Mouse (Mus musculus): ENCODE measurements around the gene Siva1. TPM values are rescaled to one million over a fixed set of nuclear protein-coding genes. Genes with fewer than 3 reads are reported as not detected.

The Siva1 gene
- 34.8 and 46.0 TPM in 2 replicates for total RNA-seq (2021)
- long read RNA-seq, transcript Siva1-201 (4 exons, 924 nt), result major isoform, 25 of 36 reads
- long read RNA-seq, partial matches to known transcripts, result 4 of 36 reads
- long read RNA-seq, other reads (novel, unspliced or antisense), result 1 of 36 reads

DNA sequence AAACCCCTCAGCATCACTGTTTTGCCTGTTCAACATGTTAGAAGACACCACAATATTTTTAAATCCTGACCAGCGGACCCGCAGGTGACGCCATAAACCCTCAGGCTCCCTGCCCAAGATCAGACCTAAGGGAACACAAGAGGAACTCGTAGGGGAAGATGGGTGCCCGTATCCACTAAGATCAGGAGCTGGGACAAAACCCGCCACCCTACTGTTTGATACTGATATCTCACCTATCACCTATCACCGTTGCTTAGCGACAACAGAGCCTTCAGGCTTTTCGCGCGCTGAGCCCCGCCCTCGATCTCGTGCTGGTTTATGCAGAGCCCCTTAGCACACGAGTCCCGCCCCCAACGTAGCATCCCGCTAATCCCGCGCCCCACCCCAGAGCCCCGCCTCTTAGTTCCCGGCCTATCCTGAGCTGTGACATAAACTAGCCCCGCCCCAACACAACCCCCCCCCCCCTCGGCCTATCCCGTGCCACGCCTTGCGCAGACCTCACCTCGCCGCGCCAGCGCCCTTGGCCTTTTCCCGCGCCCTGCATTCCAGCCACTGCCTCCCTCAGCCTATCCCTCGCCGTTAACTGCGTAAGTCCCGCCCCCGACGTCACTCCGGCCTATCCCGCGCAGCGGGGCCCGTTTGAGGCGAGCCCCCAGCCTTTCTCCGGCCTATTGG is at the start of gene Siva1:
Siva1 (plus strand) TSS at position 500 of the 675 bp plus-strand sequence.
- DNase-seq, result peak; percentile 100

DNA sequence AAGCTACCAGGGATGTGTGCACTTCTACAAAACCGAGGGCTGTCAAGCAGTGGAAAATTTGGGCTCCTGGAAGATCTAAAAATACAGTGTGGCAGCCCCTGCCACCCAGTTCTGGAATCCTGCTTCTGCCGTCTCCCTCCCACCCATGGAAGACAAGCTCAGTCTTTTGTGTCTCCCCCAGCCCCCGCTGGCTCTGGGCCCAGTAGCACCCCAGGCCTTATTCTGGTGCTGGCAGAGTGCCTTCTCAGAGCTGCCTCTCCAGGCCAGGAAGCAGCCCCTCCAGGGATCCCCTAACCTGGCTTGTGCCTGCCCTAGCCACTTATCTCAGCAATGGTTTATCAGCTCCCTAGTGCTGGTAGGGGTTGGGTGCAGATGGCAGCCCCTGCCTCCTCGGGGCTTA is 49.5 kb upstream of the Siva1 start:
- DNase-seq, result no peak

DNA sequence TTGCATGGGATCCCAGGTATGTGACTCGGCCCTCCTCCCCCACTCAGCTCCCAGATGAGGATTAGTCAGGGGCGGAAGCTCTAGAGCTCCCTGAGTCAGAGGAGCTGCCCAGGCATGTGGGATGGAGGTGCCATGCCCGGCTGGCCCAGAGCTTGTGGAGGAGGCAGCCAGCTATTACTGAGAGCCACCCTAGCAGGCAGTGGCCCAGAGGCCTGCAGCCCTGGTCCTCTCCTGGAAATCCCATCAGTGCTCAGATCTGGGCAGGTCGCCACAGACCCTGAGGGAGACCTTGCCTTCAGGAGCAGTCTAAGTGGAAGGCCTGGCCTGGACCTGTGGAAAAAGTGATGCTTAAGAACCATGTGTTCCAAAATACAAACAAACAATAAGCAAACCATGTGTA is 48.9 kb upstream of the Siva1 start:
- DNase-seq, result peak; percentile 52

DNA sequence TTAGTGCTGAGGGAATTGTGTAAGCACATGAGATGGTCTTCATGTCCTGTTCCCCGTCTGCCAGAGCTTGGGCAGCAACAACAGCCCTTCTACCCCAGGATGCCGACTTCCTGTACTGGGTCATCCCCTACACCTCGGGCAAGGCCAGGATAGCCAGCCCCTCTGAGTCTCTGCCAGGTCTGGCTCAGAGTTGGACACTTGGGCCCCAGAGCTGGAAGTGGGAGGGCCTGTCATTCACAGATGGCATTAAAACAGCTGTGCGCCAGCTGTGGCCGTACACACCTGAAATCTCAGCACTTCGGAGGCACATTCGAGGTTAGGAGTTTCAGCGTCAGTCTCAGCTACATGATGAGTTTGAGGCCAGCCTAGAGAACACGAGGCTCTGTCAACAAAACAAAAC is 48.0 kb upstream of the Siva1 start:
- no peak for DNase-seq

DNA sequence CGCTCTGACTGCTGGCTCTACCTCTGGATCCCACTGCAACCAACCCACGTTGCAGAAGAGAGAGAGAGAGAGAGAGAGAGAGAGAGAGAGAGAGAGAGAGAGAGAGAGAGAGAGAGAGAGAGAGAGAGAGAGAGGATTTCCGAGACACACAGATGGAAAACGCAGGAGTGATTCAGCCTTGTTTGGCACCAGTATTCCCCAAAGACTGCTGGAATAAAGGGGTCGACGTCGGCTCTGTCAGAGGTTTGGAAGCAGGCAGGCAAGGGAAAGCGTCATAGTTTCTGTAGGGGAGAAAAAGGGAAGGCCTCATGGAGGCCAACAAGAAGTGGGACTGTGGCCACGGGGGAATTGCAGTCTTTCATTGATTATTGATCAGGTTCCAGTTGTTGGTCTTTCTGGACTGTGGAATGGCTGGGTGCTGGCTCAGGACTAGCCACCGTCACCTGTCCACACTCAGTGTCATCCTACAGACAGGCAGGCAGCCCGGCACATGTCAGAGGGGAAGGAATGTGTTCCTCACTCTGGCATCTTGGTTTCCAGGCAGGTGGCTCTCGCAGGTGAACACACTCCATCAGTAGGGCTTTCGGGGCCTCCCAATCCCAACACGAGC is 47.5 kb upstream of the Siva1 start:
- no peak for DNase-seq

DNA sequence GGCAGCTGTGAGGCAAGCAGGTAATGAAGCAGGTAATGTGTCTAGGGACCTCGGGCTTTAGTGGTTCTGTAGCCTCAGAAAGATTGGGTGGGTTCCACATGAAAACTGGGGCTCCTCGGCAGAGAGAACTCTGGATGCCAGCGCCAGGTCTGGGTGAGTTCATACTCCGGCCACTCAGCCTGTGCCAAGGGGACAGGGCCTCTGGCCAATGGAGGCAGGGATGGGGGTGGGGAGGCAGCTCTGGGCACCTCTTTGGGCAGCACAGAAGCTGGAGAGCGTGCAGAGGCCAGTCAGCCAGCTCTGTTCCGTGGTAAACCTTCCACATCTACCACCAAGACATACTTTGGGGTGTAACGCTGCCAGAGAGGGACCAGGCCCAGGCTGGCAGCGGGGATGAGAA is 46.9 kb upstream of the Siva1 start:
- peak; percentile 56 for DNase-seq

DNA sequence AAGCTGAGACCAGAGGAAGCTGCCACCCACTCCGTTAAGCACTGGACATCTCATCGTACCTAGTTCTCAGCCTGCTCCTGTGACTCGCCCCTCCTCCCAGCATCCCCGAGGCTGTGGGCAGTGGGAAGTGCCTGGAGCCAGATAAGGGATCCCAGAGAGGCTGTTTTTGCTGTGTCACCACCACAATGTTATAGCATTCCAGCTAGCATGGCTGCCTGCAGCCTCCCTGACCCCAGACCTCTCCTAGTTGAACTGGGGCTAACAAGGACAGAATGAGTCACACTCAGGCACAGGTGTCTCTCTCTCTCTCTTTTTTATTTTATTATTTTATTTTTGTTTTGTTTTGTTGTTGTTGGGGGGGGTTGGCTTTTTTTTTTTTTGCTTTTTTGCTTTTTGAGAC is 45.3 kb upstream of the Siva1 start:
- DNase-seq, result no peak

DNA sequence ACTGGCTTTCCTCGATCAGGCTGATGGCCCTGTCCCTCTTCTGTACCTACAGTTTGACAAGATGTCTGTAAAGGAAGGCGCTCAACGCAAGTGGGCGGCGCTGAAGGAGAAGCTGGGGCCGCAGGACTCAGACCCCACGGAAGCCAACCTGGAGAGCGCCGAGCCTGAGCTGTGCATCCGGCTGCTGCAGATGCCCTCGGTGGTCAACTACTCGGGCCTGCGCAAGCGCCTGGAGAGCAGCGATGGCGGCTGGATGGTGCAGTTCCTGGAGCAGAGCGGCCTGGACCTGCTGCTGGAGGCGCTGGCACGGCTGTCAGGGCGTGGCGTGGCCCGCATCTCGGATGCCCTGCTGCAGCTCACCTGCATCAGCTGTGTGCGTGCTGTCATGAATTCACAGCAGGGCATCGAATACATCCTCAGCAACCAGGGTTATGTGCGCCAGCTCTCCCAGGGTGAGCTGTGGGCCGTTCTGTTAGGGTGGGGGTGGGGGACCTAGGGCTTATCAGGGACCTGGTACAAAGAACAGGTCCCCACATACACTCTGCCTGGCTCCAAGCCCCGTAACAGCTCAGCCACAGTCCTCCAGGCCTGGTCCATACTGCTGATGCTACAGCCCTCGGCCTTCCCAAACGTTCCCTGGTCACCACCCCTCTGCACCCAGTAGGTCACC is 44.4 kb upstream of the Siva1 start:
- no peak for DNase-seq

DNA sequence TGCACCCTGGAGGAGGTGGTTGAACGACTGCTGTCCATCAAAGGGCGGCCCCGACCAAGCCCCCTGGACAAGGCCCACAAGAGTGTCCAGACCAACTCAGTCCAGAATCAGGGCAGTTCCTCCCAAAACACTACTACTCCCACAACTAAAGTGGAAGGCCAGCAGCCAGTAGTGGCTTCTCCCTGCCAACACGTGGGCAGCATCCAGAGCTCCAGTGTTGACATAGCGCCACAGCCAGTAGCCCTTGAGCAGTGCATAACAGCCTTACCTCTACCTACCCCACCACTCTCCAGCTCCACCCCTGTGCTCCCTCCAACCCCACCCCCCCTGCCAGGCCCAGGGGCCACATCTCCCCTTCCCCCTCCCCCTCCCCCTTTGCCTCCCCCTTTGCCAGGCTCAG is 40.5 kb upstream of the Siva1 start:
- DNase-seq, result no peak

DNA sequence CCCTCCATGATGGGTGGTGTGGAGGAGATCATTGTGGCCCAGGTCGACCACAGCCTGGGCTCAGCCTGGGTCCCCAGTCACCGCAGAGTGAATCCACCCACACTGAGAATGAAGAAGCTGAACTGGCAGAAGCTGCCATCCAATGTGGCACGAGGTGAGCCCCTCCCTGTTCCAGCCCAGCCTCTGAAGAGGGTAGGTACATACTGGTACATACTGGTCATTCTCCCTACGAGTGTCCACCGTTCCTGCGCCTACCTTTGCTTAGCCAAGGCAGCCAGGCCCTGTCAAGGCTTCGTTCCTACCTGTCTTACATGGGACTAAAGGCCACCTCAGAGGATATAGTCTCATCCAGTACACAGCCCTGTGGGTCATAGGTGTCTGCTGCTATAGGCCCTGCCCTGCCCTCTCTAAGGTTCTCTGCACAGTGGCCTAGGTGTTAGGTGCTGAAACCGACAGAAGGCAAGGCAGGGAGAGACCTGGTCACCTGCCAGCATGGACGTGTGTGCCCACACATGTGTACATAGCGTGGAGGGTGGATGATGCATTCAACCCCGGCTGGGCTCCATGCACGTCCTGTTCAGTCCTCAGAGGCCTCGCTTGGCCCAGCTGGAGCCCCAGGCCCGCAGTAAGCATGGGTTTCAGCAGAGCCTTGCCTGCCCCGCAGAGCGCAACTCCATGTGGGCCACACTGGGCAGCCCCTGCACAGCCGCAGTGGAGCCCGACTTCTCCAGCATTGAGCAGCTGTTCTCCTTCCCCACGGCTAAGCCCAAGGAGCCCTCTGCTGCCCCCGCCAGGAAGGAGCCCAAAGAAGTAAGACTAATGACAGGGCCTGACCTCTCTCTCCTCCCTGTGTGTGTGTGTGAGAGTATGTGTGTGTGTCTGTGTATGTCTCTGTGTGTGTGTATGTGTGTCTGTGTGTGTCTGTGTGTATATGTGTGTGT is 39.5 kb upstream of the Siva1 start:
- DNase-seq, result no peak

DNA sequence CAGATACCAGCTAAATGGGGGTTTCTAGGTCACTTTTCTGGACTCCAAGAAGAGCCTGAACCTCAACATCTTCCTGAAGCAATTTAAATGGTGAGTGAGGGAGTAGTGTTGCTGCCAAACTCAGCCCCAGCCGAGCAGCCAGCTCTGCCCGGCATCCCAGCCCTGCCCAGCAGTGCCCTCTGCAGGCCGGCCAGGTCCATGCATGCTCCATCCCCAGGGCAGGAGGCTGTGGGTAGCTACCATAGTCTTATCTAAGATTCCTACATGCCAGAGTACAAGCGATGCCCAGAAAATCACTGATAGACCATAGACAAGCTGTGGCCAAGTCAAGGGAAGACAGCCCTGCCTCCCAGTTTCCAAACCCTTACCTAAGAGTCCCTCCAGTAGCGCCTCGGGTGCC is 38.7 kb upstream of the Siva1 start:
- peak; percentile 85 for DNase-seq

DNA sequence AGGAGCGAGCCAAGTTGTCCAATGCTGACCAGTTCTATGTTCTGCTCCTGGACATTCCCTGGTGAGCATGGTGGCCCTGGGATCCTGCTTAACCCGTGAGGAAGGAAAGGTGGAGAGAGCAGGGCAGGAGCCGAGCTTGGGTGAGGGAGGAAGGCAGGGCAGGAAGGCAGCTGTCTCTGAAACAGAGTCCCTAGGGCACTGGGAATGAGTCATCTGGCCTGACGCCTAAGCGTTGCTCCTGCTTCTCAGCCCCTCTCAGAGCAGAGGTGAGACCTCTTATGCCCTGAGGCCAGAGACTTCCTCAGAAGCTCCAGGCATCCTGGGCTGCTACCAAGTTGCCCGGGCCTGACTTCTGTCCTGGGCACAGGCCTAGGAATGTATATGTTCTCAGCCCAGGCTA is 37.5 kb upstream of the Siva1 start:
- DNase-seq, result no peak

DNA sequence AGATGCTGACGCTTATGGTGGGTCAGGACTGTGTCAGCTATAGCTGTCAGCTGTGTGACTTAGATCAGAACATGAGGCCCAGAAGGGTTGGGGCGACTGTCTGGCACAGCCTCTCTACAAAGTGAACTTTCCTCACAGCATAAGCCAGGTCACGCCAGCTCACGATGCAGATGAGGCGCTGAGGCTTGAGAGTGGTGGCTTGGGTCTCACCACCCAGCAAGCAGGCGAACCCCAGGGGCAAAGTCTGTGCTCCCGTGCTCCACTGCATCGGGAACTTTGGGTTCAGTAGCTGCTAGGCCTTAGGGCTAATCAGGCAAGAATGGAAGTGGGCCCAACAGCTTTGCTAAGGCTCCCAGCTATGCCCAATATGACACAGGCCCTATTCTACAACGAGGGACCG is 35.4 kb upstream of the Siva1 start:
- DNase-seq, result no peak

DNA sequence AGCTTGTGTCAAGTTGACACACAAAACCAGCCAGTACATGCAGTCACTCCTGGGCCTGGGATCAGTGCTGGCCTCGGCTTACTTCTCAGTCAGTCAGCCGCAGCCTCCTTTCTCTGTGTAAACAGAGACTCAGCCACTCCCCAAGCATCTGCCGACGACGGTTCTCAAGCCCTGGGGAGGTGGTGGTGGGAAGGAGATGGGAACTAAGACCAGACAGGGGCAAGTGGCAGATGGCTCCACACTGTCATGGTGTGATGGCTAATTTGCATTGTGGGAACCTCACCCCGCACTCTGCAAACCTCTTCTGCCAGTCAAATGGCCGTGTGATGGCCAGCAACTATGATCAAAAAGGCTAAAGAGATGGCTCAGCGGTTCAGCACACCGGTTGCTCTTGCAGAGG is 27.8 kb upstream of the Siva1 start:
- no peak for DNase-seq

DNA sequence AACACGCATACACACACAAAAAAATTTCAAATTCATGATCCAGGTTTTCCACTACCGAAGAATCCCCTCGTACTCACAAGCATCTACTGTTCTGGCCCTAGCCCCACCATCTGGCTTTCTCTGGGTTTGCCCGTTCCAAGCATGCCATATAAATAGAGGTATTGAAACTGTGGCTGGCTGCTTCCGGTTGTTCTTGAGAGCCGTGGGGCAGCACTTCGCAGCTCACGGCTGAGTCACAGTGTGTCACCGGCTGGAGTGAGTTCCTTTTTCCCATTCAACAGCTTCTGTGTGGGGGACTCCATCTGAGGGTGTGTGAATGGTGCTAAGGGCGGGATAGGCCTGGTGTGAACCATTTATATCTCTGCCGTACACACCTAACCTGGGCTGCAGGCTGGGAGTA is 27.3 kb upstream of the Siva1 start:
- peak; percentile 42 for DNase-seq

DNA sequence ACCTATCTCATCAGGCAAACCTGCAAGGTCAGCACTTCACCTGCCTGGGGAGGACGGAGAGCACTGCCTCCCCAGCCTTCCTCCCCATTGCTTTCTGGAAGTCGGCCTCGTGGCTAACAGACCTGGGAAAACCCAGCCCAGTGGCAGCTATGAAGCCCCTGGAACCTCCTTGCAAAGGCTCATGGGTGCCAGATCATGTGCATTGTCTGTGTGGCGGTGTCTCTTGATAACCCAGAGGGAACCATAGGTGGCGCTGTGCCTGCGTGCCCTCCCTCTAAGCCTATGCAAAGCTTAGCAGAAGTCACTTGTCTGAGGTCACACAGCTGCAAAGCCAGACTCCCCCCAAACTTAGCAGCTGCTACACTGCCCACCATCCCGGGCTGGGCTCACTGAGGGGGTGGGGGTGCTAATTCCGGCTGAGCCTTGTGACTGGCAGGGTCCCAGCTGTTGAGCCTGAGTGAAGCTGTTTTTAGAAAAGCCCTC is 26.5 kb upstream of the Siva1 start:
- peak; percentile 64 for DNase-seq

DNA sequence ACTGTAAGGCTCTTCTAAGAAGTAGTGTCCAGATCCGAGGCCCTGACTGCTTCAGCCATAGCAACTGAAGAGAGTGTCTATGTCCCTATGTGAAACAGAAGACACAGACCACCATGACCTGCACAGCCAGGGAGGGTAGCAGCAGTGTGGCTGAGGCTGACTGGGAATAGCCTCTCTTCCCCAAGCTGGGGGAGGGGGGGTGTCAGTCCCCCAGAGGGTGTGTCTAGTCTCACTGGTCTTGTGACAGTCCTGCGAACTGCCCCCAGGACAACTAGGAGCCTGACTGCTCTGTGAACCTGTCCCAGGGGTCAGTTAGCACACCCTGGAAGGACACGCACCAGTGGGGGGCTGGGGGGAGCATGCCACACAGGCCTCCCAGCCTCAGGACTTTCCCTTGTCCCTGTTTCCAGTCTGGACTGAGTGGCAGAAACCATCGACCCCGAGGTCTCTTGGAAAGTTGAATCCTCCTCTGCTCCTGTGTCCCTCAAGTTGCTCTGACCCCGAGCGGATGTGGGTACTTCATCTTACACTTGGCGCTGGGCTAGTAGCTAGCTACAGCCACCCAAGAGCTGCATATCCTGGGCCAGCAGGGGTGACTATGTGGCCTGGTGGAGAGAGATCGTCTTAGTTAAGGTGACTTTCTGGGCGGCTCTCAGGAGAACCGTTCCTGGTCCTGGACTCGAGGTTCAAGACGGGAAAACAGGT is 25.3 kb upstream of the Siva1 start:
- no peak for DNase-seq

DNA sequence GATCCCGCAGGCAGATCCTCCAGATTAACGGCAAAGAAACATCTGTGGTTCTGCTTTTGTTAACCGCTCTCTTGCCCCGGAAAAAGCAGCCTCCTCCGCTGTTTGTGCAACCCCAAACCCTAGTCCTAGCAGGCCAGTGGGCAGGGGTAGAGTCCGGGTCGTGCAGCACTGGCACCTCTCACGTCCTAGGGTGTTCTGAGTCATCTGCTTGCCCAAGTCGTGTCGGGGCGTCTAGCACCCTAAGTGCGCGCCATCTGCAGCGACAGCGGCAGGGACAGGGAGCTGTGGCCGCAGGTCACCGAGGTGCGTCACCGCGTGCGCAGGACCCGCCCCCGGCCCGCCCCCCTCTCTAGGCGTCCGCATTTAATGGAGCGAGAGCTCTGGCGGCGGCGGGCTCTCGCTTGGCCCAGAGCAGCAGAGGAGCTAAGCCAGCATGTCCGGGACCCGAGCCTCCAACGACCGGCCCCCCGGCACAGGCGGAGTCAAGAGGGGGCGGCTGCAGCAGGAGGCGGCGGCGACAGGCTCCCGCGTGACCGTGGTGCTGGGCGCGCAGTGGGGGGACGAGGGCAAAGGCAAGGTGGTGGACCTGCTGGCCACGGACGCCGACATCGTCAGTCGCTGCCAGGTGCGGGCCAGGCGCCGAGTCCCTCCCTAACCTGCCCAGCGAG is 24.7 kb upstream of the Siva1 start, which contains the start of gene Adssl1:
Adssl1 (plus strand) TSS at position 360 of the 668 bp plus-strand sequence.
- peak; percentile 73 for DNase-seq

DNA sequence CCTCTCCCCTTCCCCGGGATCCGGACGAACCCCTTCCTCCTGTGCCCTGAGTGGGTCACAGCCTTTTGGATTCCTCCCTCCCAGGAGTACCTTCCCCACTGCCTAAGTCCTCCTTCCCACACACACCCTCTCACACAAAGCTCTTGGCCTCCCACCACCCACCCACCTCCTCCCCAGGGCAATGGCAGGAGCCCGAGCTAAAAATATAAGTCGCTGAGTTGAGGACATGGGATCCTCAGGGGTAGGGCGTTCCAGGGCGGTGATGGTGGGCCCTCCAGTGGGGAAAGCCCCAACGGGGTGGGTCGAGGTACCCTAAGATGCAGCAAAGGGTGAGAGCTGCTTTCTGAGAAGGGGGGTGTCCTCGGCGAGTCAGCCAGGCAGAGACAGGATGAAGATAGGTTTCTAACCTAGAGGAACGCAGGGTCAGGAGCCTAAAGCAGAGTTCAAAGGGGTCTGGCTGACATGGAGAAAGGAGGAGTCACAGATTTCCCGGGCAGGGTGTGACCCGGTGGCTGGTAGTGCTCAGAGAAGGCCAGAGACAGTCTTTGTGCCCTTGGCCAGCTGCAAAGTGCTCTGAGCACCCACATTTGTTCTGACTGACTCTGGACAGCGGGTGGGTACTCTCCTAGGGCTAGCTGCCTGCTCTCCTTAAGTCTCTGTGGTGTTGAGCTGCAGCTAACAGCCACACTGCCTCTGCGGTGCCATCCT is 24.0 kb upstream of the Siva1 start:
- DNase-seq, result no peak

DNA sequence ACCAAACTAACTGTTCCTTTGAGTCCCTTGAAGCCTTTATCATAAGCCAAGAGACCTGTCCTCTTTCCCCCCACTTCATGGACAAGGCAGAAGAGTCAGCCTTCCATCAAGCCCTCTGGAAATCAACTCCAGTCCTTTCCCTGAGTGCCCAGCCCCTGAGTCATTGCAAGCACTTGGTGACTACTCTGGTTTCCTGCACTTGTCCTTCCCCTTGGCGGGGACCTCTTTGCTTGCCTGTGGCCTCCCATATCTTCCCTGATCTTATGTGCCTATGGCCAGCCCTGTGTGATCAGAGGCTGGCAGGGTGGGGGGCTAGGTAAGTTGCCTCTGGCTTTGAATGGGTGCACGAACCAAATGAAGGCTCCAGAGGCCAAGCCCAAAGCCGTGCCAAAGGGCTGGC is 22.6 kb upstream of the Siva1 start:
- no peak for DNase-seq

Measured in adrenal gland, postnatal 25 days (tissue).